Mouse (Mus musculus) intestine, embryonic 16.5 days (tissue): Measurements from ENCODE around the gene Dapp1. TPM values are rescaled to one million over a fixed set of nuclear protein-coding genes. Genes with fewer than 3 reads are reported as not detected.
"Not testable (repeated sequence)": the region's sequence is repeated elsewhere in the genome, so short reads cannot be mapped to it uniquely, and the experiment has no call there.

ENCODE experiments used
- ATAC-seq: fragments of 200-750 bp; cut with Nextera tagmentation; 2 replicates; pipeline ENCODE4 v1.8.0; 2017; ENCODE audit warnings: moderate TSS enrichment, moderate library complexity
- H3K27ac ChIP-seq: fragments of 300-500 bp; sonication (generic); 2 replicates; pipeline ENCODE4 v1.5.1; 2014; ENCODE audit warnings: mild to moderate bottlenecking, low read length
- H3K27me3 ChIP-seq: fragments of 300-500 bp; sonication (generic); replicated peaks from 2 replicates; pipeline ENCODE4 v1.6.1; 2014; ENCODE audit warnings: low read length, control low read depth, mixed read lengths; ENCODE audit not compliant: control insufficient read depth, insufficient read depth
- H3K36me3 ChIP-seq: fragments of 300-500 bp; sonication (generic); 2 replicates; pipeline ENCODE4 v1.6.1; 2014; ENCODE audit warnings: low read length, control low read depth; ENCODE audit not compliant: control insufficient read depth, insufficient read depth
- H3K4me1 ChIP-seq: fragments of 300-500 bp; sonication (generic); 2 replicates; pipeline ENCODE4 v1.6.1; 2014; ENCODE audit warnings: low read length, control low read depth, mixed read lengths; ENCODE audit not compliant: control insufficient read depth, insufficient read depth
- H3K4me2 ChIP-seq: fragments of 300-500 bp; sonication (generic); 2 replicates; pipeline ENCODE4 v1.6.1; 2014; ENCODE audit warnings: low read depth, low read length, control low read depth
- H3K4me3 ChIP-seq: fragments of 300-500 bp; sonication (generic); 2 replicates; pipeline ENCODE4 v1.5.1; 2014; ENCODE audit warnings: mild to moderate bottlenecking, low read length
- H3K9ac ChIP-seq: fragments of 300-500 bp; sonication (generic); 2 replicates; pipeline ENCODE4 v1.6.1; 2014; ENCODE audit warnings: low read depth, low read length
- H3K9me3 ChIP-seq: fragments of 300-500 bp; sonication (generic); 2 replicates; pipeline ENCODE4 v1.6.1; 2016; ENCODE audit warnings: low read length, control low read depth; ENCODE audit not compliant: control insufficient read depth
- WGBS: fragments of 180-500 bp; shearing (Covaris S2); extraction: QIAGEN DNeasy Blood & Tissue Kit; methylation state at CpG from one replicate; pipeline ENCODE4 v1.1.7; 2014; 5-methylcytosine and 5-hydroxymethylcytosine counted together
- polyA plus RNA-seq: library from polyadenylated mRNA; unstranded; fragments of >200 nt; fragmentation: Nextera tagmentation; extraction: Ambion mirVana; gene quantifications from 2 replicates; pipeline ENCODE4 v1.2.1, GENCODE M21; 2015

Dapp1 gene
- polyA plus RNA-seq, 1 experiment from 2014 or later: 35.8 TPM

DNA sequence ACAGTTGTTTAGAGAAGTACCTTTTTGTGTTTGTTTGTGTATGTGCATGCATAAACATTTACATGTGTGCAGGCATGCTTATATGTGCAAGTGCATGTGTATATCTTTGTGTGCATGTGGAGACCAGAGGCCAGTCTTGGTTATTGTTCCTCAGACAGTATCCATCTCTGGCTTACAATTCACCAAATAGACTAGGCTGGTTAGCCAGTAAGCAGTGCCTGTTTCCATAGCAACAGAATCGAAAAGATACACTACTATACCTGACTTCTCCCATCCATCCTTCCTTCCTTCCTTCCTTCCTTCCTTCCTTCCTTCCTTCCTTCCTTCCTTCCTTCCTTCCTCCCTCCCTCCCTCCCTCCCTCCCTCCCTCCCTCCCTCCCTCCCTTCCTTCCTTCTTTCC lies 17.3 kb downstream of the Dapp1 start:
- WGBS: 60% methylated on average over 1 of the region's 1 CpGs
- not testable (repeated sequence) for H3K36me3 ChIP-seq, ATAC-seq

DNA sequence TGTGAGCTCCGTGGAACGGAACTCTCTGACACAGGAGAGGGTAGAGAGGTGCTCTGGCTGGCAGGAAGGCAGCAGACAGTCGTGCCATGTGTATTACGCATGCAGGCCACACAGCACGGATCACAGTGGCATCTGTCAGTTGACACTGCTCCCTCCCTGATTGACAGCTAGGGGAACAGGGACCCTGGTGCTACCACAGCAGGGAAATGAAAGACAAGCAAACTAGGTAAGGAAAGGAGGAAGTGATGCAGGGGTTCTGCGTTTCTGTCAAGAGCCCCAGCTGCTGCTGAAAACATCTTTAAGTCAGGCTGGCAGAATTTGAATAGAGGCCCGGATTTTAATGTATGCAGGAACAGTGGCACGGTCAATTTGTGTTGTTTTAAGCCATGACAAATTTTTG lies 17.8 kb downstream of the Dapp1 start:
- Histone ChIP-seq H3K4me1 (no peaks in the 10 kb centered on the region), H3K36me3 (no peaks in the 10 kb centered on the region), H3K27me3 (no peaks in the 10 kb centered on the region), H3K4me3 (no peak overlapping the region), H3K27ac (no peak overlapping the region), H3K9me3 (no peaks in the 10 kb centered on the region), H3K4me2 (no peak overlapping the region), H3K9ac (no peak overlapping the region)
- WGBS: 74% methylated on average over 8 of the region's 8 CpGs
- no peak for ATAC-seq

More for the DNA sequence above, 17.3 kb downstream of the Dapp1 start:
- not testable (repeated sequence) for H3K4me1 ChIP-seq, H3K4me3 ChIP-seq, H3K27me3 ChIP-seq, H3K9me3 ChIP-seq, H3K27ac ChIP-seq, H3K4me2 ChIP-seq, H3K9ac ChIP-seq

DNA sequence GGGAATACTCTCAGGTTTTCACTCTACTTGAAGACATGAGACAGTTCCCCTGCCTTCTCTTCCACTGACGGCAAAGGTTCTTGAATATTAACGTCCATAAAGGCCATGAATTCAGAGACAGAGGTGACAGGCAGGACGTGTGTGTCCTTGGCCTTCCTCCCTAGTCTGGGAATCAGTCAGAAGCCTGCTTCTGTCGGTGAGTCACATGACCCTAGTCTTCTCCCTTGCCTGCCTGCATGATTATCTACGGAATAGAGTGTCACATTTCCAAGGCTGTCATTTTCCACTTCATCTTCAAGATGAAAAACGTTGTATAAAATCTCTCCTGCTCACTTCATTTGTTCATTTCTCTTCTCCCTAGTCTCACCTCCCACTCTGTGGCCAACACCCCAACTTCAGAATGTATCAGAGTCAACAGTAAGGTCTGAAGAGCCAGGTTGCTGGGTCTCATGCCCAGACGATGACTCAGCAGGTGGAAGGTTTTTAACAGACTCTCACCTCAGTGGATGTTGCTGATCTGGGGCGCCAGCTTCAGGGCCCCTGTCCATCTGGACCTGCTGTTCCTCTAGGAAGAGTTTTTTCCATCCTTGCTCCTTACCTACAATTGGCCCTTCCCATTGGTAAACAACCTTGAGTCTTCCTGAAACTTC lies 19.5 kb downstream of the Dapp1 start:
- WGBS: 61% methylated on average over 8 of the region's 8 CpGs
- Histone ChIP-seq H3K4me1 (no peaks in the 10 kb centered on the region), H3K27ac (no peak overlapping the region), H3K27me3 (no peaks in the 10 kb centered on the region), H3K4me3 (no peak overlapping the region), H3K9ac (no peak overlapping the region), H3K4me2 (no peak overlapping the region), H3K36me3 (no peaks in the 10 kb centered on the region), H3K9me3 (no peaks in the 10 kb centered on the region)
- ATAC-seq: 0 out of 2 replicates have a peak, but pooled peaks have one; percentile 46

DNA sequence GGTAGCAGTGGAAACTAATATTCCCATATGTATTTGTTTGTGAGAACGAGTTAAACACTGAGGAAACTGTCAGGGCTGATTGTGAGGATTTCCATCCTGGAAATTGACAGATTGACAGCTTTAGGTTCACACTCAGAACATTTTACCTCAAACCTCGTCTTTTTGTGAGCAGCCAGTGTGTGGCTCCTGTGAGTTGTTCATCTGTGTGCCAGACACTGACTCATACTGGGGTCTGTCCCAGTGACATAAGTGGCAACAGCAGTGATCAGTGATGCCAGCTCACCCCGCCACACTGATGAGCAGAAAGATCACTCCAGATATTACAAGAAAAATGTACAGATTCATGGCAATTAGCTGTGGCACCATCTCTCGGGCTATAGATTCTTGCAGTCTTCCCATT lies 21.9 kb downstream of the Dapp1 start:
- ATAC-seq: no peak
- Histone ChIP-seq H3K36me3 (no peaks in the 10 kb centered on the region), H3K9me3 (no peaks in the 10 kb centered on the region), H3K4me3 (no peak overlapping the region), H3K27ac (no peak overlapping the region), H3K9ac (no peak overlapping the region), H3K4me2 (no peak overlapping the region), H3K4me1 (peaks cover 6% of the 10 kb centered on the region; the same call in 1 of the 2 replicates), H3K27me3 (no peaks in the 10 kb centered on the region)
- WGBS: 78% methylated on average over 4 of the region's 4 CpGs

DNA sequence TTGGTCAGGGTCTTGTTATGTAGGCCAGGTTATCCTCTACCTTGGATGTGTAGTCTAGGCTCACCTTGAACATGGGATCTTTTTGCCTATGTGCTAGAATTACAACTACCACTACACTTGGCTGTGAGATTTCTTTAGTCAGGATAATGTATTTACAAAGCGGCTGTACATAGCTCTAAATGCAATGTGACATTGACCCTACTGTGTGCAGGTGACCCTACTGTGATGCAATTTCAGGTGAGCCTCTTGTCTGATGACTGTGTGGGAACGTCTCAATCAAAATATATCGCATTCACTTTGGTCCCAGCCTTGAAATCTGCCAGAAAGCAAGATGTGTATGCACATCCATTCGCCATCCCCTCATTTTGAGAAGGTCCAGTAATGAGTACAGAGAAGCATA lies 23.0 kb downstream of the Dapp1 start:
- Histone ChIP-seq H3K9me3 (no peaks in the 10 kb centered on the region), H3K4me3 (no peak overlapping the region), H3K9ac (no peak overlapping the region), H3K36me3 (no peaks in the 10 kb centered on the region), H3K27ac (no peak overlapping the region), H3K4me1 (peaks cover 8% of the 10 kb centered on the region; the same call in 1 of the 2 replicates), H3K4me2 (no peak overlapping the region), H3K27me3 (no peaks in the 10 kb centered on the region)
- WGBS: 94% methylated on average over 4 of the region's 4 CpGs
- no peak for ATAC-seq

DNA sequence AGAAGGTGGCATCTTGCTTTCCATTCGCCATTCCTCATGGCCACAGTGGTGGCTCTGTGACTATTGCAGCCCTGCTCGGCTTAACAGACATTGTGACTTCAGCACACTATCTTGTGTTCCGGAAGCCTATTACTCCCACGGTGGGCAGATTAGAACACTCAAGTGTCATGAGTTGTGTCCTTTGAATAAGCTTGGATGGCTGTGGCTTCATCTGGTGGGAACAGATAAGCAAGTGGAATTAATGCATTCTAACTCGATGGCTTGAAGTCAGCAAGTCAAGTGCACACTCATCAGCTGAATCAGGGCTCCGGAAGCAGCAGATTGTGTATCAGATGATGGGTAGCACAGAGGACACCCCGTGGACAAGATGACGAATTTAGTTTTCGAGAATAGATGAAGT lies 23.5 kb downstream of the Dapp1 start:
- Histone ChIP-seq H3K4me1 (peaks cover 13% of the 10 kb centered on the region; the same call in 1 of the 2 replicates), H3K36me3 (no peaks in the 10 kb centered on the region), H3K9me3 (no peaks in the 10 kb centered on the region), H3K4me2 (no peak overlapping the region), H3K27me3 (no peaks in the 10 kb centered on the region), H3K9ac (no peak overlapping the region), H3K4me3 (no peak overlapping the region), H3K27ac (no peak overlapping the region)
- 91% methylated on average over 9 of the region's 9 CpGs for WGBS
- 0 out of 2 replicates have a peak, but pooled peaks have one; percentile 20 for ATAC-seq

DNA sequence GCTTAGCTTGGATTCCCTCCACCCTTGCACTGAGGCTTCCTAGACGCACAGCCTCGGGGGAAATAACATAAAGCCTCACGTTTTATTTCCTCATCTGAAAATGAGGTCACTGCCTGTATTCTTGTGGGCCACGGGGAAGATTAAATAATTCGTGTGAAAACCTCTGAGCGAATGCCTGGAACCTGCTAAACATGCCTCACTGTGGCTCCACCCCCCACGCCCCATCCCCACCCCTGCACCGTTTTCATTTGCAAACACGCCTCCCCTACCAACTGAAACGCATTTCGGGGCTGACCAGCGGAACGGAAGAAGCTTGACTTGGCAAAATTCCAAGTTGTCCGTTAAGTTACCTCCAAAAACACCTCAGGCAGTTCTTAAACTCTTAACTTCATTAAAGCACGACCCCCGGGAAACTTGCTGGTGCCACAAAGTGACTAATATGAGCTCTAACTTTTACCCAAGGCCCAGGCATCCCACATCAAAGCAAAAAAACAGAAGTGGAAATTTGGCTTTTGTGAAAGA lies 25.7 kb downstream of the Dapp1 start:
- Histone ChIP-seq H3K9me3 (no peaks in the 10 kb centered on the region), H3K27me3 (no peaks in the 10 kb centered on the region), H3K4me3 (peak overlapping the region; percentile 14; the same call in 1 of the 2 replicates), H3K36me3 (no peaks in the 10 kb centered on the region), H3K9ac (0 out of 2 replicates have a peak overlapping the region, but pooled peaks have one; percentile 14), H3K27ac (no peak overlapping the region), H3K4me1 (peaks cover 25% of the 10 kb centered on the region), H3K4me2 (peak overlapping the region; percentile 52)
- no peak for ATAC-seq
- 21% methylated on average over 16 of the region's 16 CpGs for WGBS

DNA sequence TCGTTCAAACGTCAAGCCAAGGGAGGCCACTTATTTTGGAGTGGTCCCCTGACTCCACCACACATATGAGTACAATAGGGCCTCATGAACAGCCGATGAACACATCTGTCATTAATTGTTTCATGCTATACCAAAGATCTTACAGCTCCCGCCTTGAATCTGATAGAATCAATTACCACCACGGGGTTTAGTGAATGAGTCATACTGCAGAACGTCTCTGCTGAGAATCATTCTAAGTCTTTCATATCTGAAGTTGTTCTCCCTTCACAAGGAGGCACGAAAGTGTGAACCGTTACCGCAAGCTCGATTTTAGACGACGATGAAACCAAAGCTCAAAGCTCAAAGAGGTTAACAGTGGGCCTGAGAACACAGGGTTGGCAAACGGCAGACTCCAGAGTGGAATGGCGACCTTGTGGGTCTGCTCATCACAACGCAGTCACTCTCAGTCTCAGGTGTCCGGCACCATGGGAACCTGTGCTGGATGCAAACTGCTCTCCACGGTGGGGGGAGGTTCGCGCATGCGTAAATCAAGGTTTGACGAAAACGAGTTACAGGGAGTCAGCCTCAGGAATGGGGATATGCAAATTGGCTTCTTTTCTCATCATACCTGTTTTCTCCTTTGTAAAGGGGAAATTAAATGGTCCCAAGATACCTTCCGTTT lies 27.0 kb downstream of the Dapp1 start:
- 70% methylated on average over 23 of the region's 23 CpGs for WGBS
- Histone ChIP-seq H3K9ac (no peak overlapping the region), H3K4me2 (no peak overlapping the region), H3K4me3 (no peak overlapping the region), H3K27me3 (no peaks in the 10 kb centered on the region), H3K4me1 (peaks cover 25% of the 10 kb centered on the region), H3K27ac (no peak overlapping the region), H3K36me3 (no peaks in the 10 kb centered on the region), H3K9me3 (no peaks in the 10 kb centered on the region)
- no peak for ATAC-seq

DNA sequence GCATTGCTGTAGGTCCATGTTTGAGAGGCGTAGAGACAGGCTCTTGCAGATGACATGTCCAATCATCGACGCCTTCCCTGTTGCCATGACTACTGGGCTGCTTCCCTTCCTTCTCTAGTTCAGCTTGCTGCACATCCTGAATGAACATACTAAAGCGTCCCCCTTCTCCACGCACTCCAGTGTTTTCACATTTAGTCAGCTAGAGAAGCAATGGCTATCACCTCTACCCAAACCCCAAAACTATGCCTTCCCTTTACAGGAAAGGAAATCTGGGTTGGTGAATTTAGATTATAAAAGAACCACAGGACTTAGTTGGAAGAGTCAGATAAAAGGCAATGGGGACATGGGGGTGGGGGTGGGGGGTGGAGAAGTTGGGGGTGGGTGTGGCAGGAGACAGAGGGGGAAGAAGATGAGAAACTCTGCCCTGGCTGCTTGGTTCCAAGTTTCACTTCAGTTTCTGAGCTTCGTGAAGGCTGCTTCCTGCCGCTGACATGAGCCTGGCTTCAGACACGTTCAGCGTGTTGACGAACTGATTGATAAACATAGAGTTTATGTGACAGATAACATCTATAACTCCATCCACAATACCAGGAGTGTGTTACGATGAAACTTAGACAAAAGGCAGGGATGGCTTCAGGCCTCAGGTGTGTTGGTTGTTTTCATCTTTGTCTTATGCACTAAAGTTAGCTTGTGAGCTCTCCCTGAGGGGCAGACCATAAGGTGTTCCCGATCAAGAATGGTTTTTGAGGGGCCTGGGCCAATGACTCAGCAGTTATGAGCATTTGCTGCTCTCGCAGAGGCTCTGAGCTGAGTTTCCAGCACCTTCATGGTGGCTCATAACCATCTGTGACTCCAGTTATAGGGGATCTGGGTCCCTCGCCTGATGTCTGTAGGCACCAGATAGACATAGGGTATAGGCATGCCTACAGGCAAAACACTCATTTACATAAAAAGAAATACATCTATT lies 28.1 kb downstream of the Dapp1 start:
- H3K9me3 ChIP-seq: no peaks in the 10 kb centered on the region
- no peak overlapping the region for H3K4me2 ChIP-seq
- ATAC-seq: peak; percentile 56
- H3K4me1 ChIP-seq: peaks cover 25% of the 10 kb centered on the region
- H3K36me3 ChIP-seq: no peaks in the 10 kb centered on the region
- H3K9ac ChIP-seq: peak overlapping the region; percentile 25; the same call in 1 of the 2 replicates
- no peak overlapping the region for H3K4me3 ChIP-seq
- no peaks in the 10 kb centered on the region for H3K27me3 ChIP-seq
- 62% methylated on average over 14 of the region's 14 CpGs for whole genome bisulfite sequencing
- H3K27ac ChIP-seq: peak overlapping the region; percentile 46
